Mouse (Mus musculus): ENCODE data around the gene Mmp24. TPM values are rescaled to one million over a fixed set of nuclear protein-coding genes. Genes with fewer than 3 reads are reported as not detected.

Mmp24 gene
- polyA plus RNA-seq, 1 experiment from 2014 or later = 0.21 TPM

- ATAC-seq = peak; percentile 62
- peaks cover 7% of the 10 kb centered on the region for H3K4me1 ChIP-seq (ENCODE audit: control insufficient read depth, insufficient read depth, low read length)
- H3K4me3 ChIP-seq (ENCODE audit: low read length) = no peak overlapping the region
Observed at GRCm38 (mm10) chr2:155862573-155863300, 87.6 kb downstream of the Mmp24 start.

GRCm38 (mm10) chr2:155863301-155863867 is 88.2 kb downstream of the Mmp24 start:
- Histone ChIP-seq H3K4me2 (ENCODE audit: low read depth, low read length) (no peak overlapping the region), H3K4me3 (ENCODE audit: low read length) (no peak overlapping the region), H3K27me3 (replicated peaks; ENCODE audit: control insufficient read depth, insufficient read depth, low read length) (no peaks in the 10 kb centered on the region), H3K36me3 (ENCODE audit: control insufficient read depth, insufficient read depth, low read length) (no peaks in the 10 kb centered on the region; the same call in 1 of the 2 replicates), H3K9ac (ENCODE audit: low read depth, low read length) (no peak overlapping the region), H3K27ac (ENCODE audit: low read length) (no peak overlapping the region), H3K9me3 (ENCODE audit: control insufficient read depth, low read length) (no peaks in the 10 kb centered on the region), H3K4me1 (ENCODE audit: control insufficient read depth, insufficient read depth, low read length) (peaks cover 7% of the 10 kb centered on the region)
- WGBS = 47% methylated on average over 11 of the region's 11 CpGs
- ATAC-seq = peak; percentile 31; the same call in 1 of the 2 replicates

More at GRCm38 (mm10) chr2:155862573-155863300, 87.6 kb downstream of the Mmp24 start:
- no peaks in the 10 kb centered on the region for H3K9me3 ChIP-seq (ENCODE audit: control insufficient read depth, low read length)
- WGBS = 59% methylated on average over 13 of the region's 13 CpGs
- no peaks in the 10 kb centered on the region for H3K27me3 ChIP-seq (replicated peaks; ENCODE audit: control insufficient read depth, insufficient read depth, low read length)
- no peak overlapping the region for H3K27ac ChIP-seq (ENCODE audit: low read length)
- H3K36me3 ChIP-seq (ENCODE audit: control insufficient read depth, insufficient read depth, low read length) = no peaks in the 10 kb centered on the region
- no peak overlapping the region for H3K4me2 ChIP-seq (ENCODE audit: low read depth, low read length)
- no peak overlapping the region for H3K9ac ChIP-seq (ENCODE audit: low read depth, low read length)

Other genes starting within 250 kb of the Mmp24 start
- 143 and 158 TPM in 2 replicates for gene Gss, start 182.5 kb upstream of the Mmp24 start, polyA plus RNA-seq (2015; fragmentation: Nextera tagmentation; extraction: Ambion mirVana)
- gene Myh7b, start 164.1 kb upstream of the Mmp24 start, polyA plus RNA-seq (2015; fragmentation: Nextera tagmentation; extraction: Ambion mirVana) = 0.77 and 1.3 TPM in 2 replicates
- 99.3 and 103 TPM in 2 replicates for gene Trpc4ap, start 83.0 kb upstream of the Mmp24 start, polyA plus RNA-seq (2015; fragmentation: Nextera tagmentation; extraction: Ambion mirVana)
- 85.7 and 94.6 TPM in 2 replicates for gene Edem2, start 45.9 kb upstream of the Mmp24 start, polyA plus RNA-seq (2015; fragmentation: Nextera tagmentation; extraction: Ambion mirVana)
- gene Gm17581, start 39.5 kb upstream of the Mmp24 start, polyA plus RNA-seq (2015; fragmentation: Nextera tagmentation; extraction: Ambion mirVana) = not detected in 2 replicates
- 20.4 and 20.8 TPM in 2 replicates for gene Procr, start 24.2 kb upstream of the Mmp24 start, polyA plus RNA-seq (2015; fragmentation: Nextera tagmentation; extraction: Ambion mirVana)
- 27.4 and 30.0 TPM in 2 replicates for gene BC029722, start 44.1 kb downstream of the Mmp24 start, polyA plus RNA-seq (2015; fragmentation: Nextera tagmentation; extraction: Ambion mirVana)
- 279 and 287 TPM in 2 replicates for gene Eif6, start 51.6 kb downstream of the Mmp24 start, polyA plus RNA-seq (2015; fragmentation: Nextera tagmentation; extraction: Ambion mirVana)
- 0.33 and 0.35 TPM in 2 replicates for gene Fam83c, start 59.5 kb downstream of the Mmp24 start, polyA plus RNA-seq (2015; fragmentation: Nextera tagmentation; extraction: Ambion mirVana)
- gene Uqcc1, start 155.0 kb downstream of the Mmp24 start, polyA plus RNA-seq (2015; fragmentation: Nextera tagmentation; extraction: Ambion mirVana) = 84.5 and 92.8 TPM in 2 replicates
- gene Gm15557, start 165.4 kb downstream of the Mmp24 start, polyA plus RNA-seq (2015; fragmentation: Nextera tagmentation; extraction: Ambion mirVana) = 0.18 TPM in 1 of 2 replicates, not detected in the other
- 0.69 and 0.79 TPM in 2 replicates for gene Gdf5, start 170.0 kb downstream of the Mmp24 start, polyA plus RNA-seq (2015; fragmentation: Nextera tagmentation; extraction: Ambion mirVana)
- gene Cep250, start 181.1 kb downstream of the Mmp24 start, polyA plus RNA-seq (2015; fragmentation: Nextera tagmentation; extraction: Ambion mirVana) = 11.1 and 12.7 TPM in 2 replicates
- 1.7 and 1.9 TPM in 2 replicates for gene 6430550D23Rik, start 232.6 kb downstream of the Mmp24 start, polyA plus RNA-seq (2015; fragmentation: Nextera tagmentation; extraction: Ambion mirVana)
- gene Ergic3, start 232.7 kb downstream of the Mmp24 start, polyA plus RNA-seq (2015; fragmentation: Nextera tagmentation; extraction: Ambion mirVana) = 268 and 281 TPM in 2 replicates